ENCODE assay signal across 34 mouse cellular contexts in the genomic region with DNA sequence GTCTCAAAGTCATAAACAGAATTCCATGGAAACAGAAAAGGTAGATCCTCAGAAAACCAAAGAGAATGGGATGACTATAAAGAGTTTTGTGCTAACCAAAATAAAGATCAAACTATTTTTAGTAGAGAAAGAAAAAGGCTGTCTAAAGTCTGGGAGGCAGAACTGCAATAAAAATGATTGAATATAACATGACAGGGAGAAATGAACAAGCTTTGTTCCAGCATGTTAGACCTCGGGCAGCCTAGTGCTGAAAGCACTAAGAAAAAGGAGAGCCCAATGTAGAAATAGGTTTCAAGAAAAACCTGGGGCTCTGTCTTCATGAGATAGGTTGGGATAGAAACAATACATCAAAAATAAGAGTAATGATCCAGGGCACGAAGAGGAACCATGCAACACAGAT.
"Had no signal": no experiment of that assay in that cellular context is flagged by ENCODE, and none has a peak within 500 bp of the region (broad histone marks: within the 10 kb centered on the region; RNA-seq: fewer than 3 reads in every experiment).

No protein-coding gene starts in this region.

- H3K4me3 ChIP-seq: heart, embryonic 10.5 days; heart, embryonic 12.5 days; heart, embryonic 13.5 days; heart, embryonic 15.5 days; hindbrain, embryonic 10.5 days; hindbrain, embryonic 12.5 days; hindbrain, embryonic 13.5 days; hindbrain, embryonic 15.5 days; intestine, embryonic 15.5 days; kidney, embryonic 15.5 days; layer of hippocampus, adult 2 months; left cerebral cortex, adult 2 months had no signal

- H3K9me3 ChIP-seq: heart, embryonic 10.5 days; heart, embryonic 12.5 days; heart, embryonic 13.5 days; heart, embryonic 15.5 days; hindbrain, embryonic 10.5 days; hindbrain, embryonic 12.5 days; hindbrain, embryonic 13.5 days; hindbrain, embryonic 15.5 days; intestine, embryonic 15.5 days; kidney, embryonic 15.5 days had no signal

- H3K27ac ChIP-seq: heart, embryonic 10.5 days; heart, embryonic 13.5 days; heart, embryonic 15.5 days; hindbrain, embryonic 10.5 days; hindbrain, embryonic 12.5 days; hindbrain, embryonic 13.5 days; hindbrain, embryonic 14.5 days; hindbrain, embryonic 15.5 days; hindbrain, postnatal 0 days; intestine, embryonic 15.5 days; kidney, embryonic 15.5 days; layer of hippocampus, adult 2 months; left cerebral cortex, adult 2 months had no signal

- DNase-seq: heart, postnatal 10 days; heart, postnatal 14 days; heart, postnatal 36 days; heart, postnatal 4 days; kidney, adult 11 months; kidney, adult 18-20 months; kidney, adult 8-10 months; kidney, adult 9 months; kidney, postnatal 10 days; kidney, postnatal 14 days; kidney, postnatal 25 days; kidney, postnatal 36 days; kidney, postnatal 4 days; layer of hippocampus, adult 9-11 months; layer of hippocampus, postnatal 36 days had no signal

- ATAC-seq: hindbrain, embryonic 16.5 days; hindbrain, postnatal 0 days; inflammation-experienced regulatory T-cells, adult 6 months; intestine, embryonic 15.5 days; intestine, embryonic 16.5 days; intestine, postnatal 0 days had no signal

- H3K4me1 ChIP-seq: heart, embryonic 10.5 days; heart, embryonic 12.5 days; heart, embryonic 13.5 days; heart, embryonic 15.5 days; hindbrain, embryonic 10.5 days; hindbrain, embryonic 12.5 days; hindbrain, embryonic 13.5 days; hindbrain, embryonic 15.5 days; intestine, embryonic 15.5 days; kidney, embryonic 15.5 days had no signal

- H3K4me2 ChIP-seq: heart, embryonic 11.5 days; heart, embryonic 12.5 days; heart, embryonic 13.5 days; heart, embryonic 15.5 days; hindbrain, embryonic 12.5 days; hindbrain, embryonic 13.5 days; hindbrain, embryonic 14.5 days; hindbrain, embryonic 15.5 days; intestine, embryonic 15.5 days; kidney, embryonic 15.5 days had no signal

- H3K9ac ChIP-seq: heart, embryonic 12.5 days; heart, embryonic 13.5 days; heart, embryonic 15.5 days; hindbrain, embryonic 12.5 days; hindbrain, embryonic 13.5 days; hindbrain, embryonic 14.5 days; hindbrain, embryonic 15.5 days; intestine, embryonic 15.5 days; kidney, embryonic 15.5 days had no signal

- H3K36me3 ChIP-seq: heart, embryonic 10.5 days; heart, embryonic 12.5 days; heart, embryonic 13.5 days; heart, embryonic 15.5 days; hindbrain, embryonic 10.5 days; hindbrain, embryonic 12.5 days; hindbrain, embryonic 13.5 days; hindbrain, embryonic 15.5 days; intestine, embryonic 15.5 days; kidney, embryonic 15.5 days had no signal

- H3K27me3 ChIP-seq: heart, embryonic 12.5 days; heart, embryonic 13.5 days; heart, embryonic 15.5 days; hindbrain, embryonic 12.5 days; hindbrain, embryonic 13.5 days; hindbrain, embryonic 15.5 days; intestine, embryonic 15.5 days; kidney, embryonic 15.5 days had no signal
